Mouse (Mus musculus): ENCODE measurements around the gene Cuedc2. TPM values are rescaled to one million over a fixed set of nuclear protein-coding genes. Genes with fewer than 3 reads are reported as not detected.

The Cuedc2 gene
- 3.5 TPM for polyA plus RNA-seq (2014; fragmentation: Illumina TruSeq; extraction: RNeasy Lipid Tissue Mini Kit (QIAGEN cat#74804); ENCODE audit: low read depth, low replicate concordance)

DNA sequence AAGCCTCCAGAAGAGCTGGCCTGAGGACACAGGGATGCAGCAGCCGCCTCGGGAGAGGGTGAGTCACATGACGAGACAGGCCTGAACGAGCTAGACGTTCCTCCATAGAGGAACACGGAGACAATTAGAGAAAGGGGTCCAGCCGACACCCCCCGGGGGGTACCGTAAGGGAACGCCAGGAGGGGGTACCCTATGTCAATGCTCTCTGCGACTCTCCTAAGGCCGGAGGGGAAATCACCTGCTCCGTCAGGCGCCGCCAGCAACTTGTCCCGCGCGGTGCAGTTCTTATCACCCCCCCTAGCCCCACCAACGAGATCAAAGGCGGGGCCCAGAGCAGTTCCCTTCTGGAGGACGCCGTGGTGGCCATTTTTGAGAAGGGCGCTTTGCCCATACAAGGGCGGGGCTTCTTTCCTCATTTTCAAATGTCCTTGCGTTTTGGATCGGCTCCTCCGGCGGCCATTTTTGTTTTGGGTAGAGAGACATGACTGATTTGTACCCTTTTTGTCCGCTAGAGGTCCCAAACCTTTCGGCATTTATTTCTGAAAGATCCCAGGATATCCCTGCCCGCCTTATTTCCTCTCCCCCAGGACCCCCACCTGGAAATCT lies at the start of gene Cuedc2:
Gene Cuedc2, minus strand, starts transcription at position 372 of the 606 bp plus-strand sequence.

DNA sequence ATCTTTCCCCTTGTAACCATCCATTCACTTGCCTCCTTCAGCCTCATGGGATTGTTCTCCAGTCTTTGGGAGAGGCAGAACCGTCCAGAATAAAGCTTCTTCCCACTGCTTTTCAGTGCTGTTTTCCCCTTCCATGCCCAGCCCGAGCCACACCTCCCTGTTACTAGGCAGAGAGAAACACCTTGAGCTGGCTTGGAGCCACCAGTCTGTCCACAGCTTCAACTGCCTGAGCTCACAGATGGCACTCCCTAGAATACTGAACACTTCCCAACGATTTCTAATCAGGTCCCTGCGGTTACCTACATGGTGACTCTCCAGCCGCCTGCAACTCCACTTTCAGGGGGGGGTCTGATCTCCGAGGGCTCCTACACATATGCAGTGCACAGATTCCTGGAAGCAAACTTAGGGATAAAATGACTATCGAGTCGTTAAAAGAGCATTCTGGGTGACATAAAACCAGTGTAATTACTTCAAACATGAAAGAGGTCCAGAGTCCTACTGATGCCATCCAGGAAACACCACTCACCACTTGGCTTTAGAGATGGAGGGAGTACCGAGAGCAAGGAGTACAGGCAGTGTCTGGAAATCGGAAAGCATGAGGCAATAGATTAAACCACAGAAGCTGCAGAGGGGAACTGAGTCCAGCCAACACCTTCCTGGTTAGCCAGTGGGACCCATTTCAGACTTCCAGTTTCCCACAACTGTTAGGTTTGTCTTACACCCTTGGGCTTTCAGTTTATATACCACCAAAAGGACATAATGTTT lies 11.8 kb upstream of the Cuedc2 start, which contains the start of gene 2310034G01Rik:
Gene 2310034G01Rik, minus strand, starts transcription at position 135 of the 765 bp plus-strand sequence.

DNA sequence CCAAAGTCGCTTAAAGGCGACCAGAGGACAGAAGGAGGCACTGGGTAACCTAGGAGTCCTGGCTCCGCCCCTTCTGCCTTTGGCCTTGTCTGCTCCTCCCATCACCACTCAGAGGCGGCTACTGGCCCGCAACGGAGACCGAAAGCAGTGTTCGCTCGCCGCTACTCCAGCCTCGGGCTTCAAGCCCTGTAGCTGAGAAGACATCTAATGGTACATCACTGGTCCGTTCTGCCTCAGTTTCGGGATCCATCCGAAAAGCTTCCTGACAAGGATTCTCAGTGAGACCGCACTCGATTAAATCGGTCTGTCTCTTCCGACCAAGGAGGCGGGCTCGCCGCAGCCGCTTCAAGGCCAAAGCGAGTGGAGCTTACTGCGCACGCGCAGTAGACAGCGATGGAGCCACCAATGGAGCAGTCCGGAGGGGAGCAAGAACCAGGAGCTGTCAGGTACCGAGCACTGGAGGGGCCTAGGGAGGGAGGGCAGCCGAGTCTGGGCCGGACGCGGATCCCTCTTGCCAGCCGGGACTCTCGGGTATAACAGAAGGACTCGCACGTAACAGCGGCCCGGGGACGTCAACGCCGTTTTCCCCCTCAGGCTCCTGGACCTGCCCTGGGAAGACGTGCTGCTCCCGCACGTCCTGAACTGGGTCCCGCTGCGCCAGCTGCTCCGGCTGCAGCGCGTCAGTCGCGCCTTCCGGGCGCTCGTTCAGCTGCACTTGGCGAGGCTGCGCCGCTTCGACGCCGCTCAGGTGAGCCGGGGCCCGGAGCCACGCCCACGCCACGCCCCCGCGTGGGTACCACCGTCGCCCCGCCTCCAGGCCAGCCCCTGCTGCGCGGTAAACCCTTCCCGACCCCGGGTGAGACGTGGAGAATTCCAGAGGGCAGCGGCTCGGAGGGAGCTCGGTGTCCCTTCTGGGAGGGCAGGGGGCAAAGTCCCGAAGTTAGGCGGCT lies 10.1 kb downstream of the Cuedc2 start, which contains the start of gene Fbxl15:
Gene Fbxl15, plus strand, starts transcription at position 104 of the 950 bp plus-strand sequence.

DNA sequence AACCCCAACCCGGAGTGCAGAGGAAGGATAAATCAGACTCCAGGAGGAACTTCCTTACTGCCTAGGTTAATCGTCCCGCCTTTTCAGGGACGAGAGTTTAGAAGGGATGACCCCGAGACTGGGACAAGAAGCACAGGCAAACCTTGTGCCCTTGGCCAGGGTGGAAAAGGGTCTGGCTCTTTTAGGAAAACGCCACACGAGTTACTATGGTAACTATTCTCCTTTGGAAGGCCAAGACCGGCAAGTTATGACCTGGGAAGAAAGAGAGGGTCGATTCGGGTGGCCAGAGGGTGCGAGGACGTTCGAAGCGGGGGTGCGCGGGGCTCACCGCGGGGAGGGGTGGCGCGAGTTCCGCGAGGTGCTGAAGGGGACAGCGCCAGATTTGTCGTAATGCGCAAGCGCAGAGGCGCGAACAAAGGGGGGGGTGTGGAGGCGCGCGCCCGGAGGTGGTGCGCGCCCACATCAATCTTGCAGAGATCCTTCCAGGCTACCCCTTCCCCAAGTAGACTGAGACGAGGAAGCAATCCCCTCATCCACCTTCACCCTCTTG lies 11.7 kb downstream of the Cuedc2 start, which contains the start of gene Psd:
Gene Psd, minus strand, starts transcription at position 401 of the 550 bp plus-strand sequence.

DNA sequence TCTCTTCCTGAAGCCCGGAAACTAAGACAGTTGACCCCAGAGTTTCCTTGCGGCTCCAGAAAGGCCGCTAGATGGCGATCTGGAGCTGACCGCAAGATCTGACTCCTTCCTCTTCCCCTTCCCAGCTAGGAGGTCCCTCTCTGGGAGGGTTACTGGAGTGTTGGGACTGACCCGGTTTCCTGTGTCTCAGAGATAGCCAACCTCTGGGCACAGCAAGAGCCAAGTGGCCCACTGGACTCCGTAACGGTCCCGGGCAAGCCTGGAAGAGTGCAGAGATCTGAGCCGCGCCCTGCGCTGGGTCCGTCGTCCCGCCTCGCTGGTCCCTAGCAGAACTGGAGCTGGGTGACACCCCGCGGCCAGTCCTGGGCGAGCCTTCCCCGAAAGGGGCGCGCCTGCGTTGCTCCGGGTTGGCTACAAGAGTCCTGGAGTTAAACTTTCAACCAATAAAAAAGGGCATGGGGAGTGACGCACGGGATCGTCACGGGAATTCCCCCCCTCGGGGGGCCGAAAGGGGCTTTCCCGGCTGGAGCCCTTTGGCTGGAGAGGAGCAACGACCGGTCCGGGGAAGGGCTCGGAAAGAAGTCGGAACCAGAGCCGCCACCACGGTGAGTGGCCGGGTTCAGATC lies 34.2 kb downstream of the Cuedc2 start, which contains the start of gene Nfkb2:
Gene Nfkb2, plus strand, starts transcription at position 105 of the 626 bp plus-strand sequence.

Other genes with a start within 250 kb of the Cuedc2 start
- gene Elovl3, start 206.8 kb downstream of the Cuedc2 start, polyA plus RNA-seq (2014; fragmentation: Illumina TruSeq; extraction: RNeasy Lipid Tissue Mini Kit (QIAGEN cat#74804); ENCODE audit: low read depth, low replicate concordance), result 0.36 TPM
- gene Pitx3, start 190.4 kb downstream of the Cuedc2 start, polyA plus RNA-seq (2014; fragmentation: Illumina TruSeq; extraction: RNeasy Lipid Tissue Mini Kit (QIAGEN cat#74804); ENCODE audit: low read depth, low replicate concordance), result not detected
- gene Gbf1, start 186.2 kb downstream of the Cuedc2 start, polyA plus RNA-seq (2014; fragmentation: Illumina TruSeq; extraction: RNeasy Lipid Tissue Mini Kit (QIAGEN cat#74804); ENCODE audit: low read depth, low replicate concordance), result 17.7 TPM
- gene Nfkb2, start 34.4 kb downstream of the Cuedc2 start, polyA plus RNA-seq (2014; fragmentation: Illumina TruSeq; extraction: RNeasy Lipid Tissue Mini Kit (QIAGEN cat#74804); ENCODE audit: low read depth, low replicate concordance), result 0.61 TPM
- gene Psd, start 11.5 kb downstream of the Cuedc2 start, polyA plus RNA-seq (2014; fragmentation: Illumina TruSeq; extraction: RNeasy Lipid Tissue Mini Kit (QIAGEN cat#74804); ENCODE audit: low read depth, low replicate concordance), result 0.32 TPM
- gene Fbxl15, start 10.5 kb downstream of the Cuedc2 start, polyA plus RNA-seq (2014; fragmentation: Illumina TruSeq; extraction: RNeasy Lipid Tissue Mini Kit (QIAGEN cat#74804); ENCODE audit: low read depth, low replicate concordance), result 0.32 TPM
- gene Mfsd13a, start 2.4 kb upstream of the Cuedc2 start, polyA plus RNA-seq (2014; fragmentation: Illumina TruSeq; extraction: RNeasy Lipid Tissue Mini Kit (QIAGEN cat#74804); ENCODE audit: low read depth, low replicate concordance), result 0.44 TPM
- gene 2310034G01Rik, start 11.6 kb upstream of the Cuedc2 start, polyA plus RNA-seq (2014; fragmentation: Illumina TruSeq; extraction: RNeasy Lipid Tissue Mini Kit (QIAGEN cat#74804); ENCODE audit: low read depth, low replicate concordance), result 0.89 TPM
- 35.0 TPM for gene Actr1a, start 57.0 kb upstream of the Cuedc2 start, polyA plus RNA-seq (2014; fragmentation: Illumina TruSeq; extraction: RNeasy Lipid Tissue Mini Kit (QIAGEN cat#74804); ENCODE audit: low read depth, low replicate concordance)
- gene Sufu, start 58.2 kb upstream of the Cuedc2 start, polyA plus RNA-seq (2014; fragmentation: Illumina TruSeq; extraction: RNeasy Lipid Tissue Mini Kit (QIAGEN cat#74804); ENCODE audit: low read depth, low replicate concordance), result 8.0 TPM
- 6.5 TPM for gene Trim8, start 163.0 kb upstream of the Cuedc2 start, polyA plus RNA-seq (2014; fragmentation: Illumina TruSeq; extraction: RNeasy Lipid Tissue Mini Kit (QIAGEN cat#74804); ENCODE audit: low read depth, low replicate concordance)
- 109 TPM for gene Arl3, start 234.5 kb upstream of the Cuedc2 start, polyA plus RNA-seq (2014; fragmentation: Illumina TruSeq; extraction: RNeasy Lipid Tissue Mini Kit (QIAGEN cat#74804); ENCODE audit: low read depth, low replicate concordance)
- 49.5 TPM for gene Sfxn2, start 234.7 kb upstream of the Cuedc2 start, polyA plus RNA-seq (2014; fragmentation: Illumina TruSeq; extraction: RNeasy Lipid Tissue Mini Kit (QIAGEN cat#74804); ENCODE audit: low read depth, low replicate concordance)

All from kidney, adult 10 weeks (tissue).